ENCODE assay signal across 10 mouse cellular contexts in genomic region chr9:59182490-59182889, GRCm38 (mm10).
A peak's percentile ranks its signal among the peaks of the same experiment; 100 is the strongest.
DNase-seq lines count a peak whose midpoint lies in the region; ATAC-seq and TF ChIP-seq lines count a peak whose summit lies in the region.
"Had no signal": no experiment of that assay in that cellular context is flagged by ENCODE, and none has a peak within 500 bp of the region (broad histone marks: within the 10 kb centered on the region; RNA-seq: fewer than 3 reads in every experiment).

No protein-coding gene starts in this region.

- no peaks in the 10 kb centered on the region for H3K4me1 ChIP-seq in hindbrain, embryonic 16.5 days (ENCODE audit: control insufficient read depth, insufficient read depth, low read depth, low read length)

- H3K9me3 ChIP-seq in hindbrain, embryonic 16.5 days (ENCODE audit: control insufficient read depth, low read length): no peaks in the 10 kb centered on the region

- H3K27ac ChIP-seq in gastrocnemius, adult 2 months: no peak overlapping the region
- no peak overlapping the region for H3K27ac ChIP-seq in hindbrain, embryonic 16.5 days (ENCODE audit: low read depth, low read length)

- H3K9ac ChIP-seq in hindbrain, embryonic 16.5 days (ENCODE audit: low read depth, low read length): no peak overlapping the region

- no peak for ATAC-seq in hindbrain, embryonic 16.5 days

- H3K4me3 ChIP-seq in gastrocnemius, adult 2 months: no peak overlapping the region
- no peak overlapping the region for H3K4me3 ChIP-seq in hindbrain, embryonic 16.5 days (ENCODE audit: low read length)

- DNase-seq in gastrocnemius, adult 2 months: peak; percentile 56
- no peak for DNase-seq in gastrocnemius, adult 18-20 months (ENCODE audit: low spot score)
- peak; percentile 14 for DNase-seq in ovary, postnatal 14 days (ENCODE audit: low spot score)
- DNase-seq in ovary, adult 18-20 months (ENCODE audit: low spot score): no peak
- DNase-seq in left cerebral cortex, postnatal 14 days (ENCODE audit: low spot score in 2 of 2): peak; percentile 80
- peak; percentile 7 for DNase-seq in yolk sac, embryonic 10.5 days (ENCODE audit: low spot score)
- DNase-seq in heart, postnatal 25 days (ENCODE audit: low spot score): no peak
- DNase-seq: heart, postnatal 10 days; midbrain, embryonic 14.5 days had no signal

- H3K36me3 ChIP-seq in hindbrain, embryonic 16.5 days (ENCODE audit: control insufficient read depth, insufficient read depth, low read length): no peaks in the 10 kb centered on the region

- no peak overlapping the region for H3K4me2 ChIP-seq in hindbrain, embryonic 16.5 days (ENCODE audit: low read length)

- intact Hi-C loops in gastrocnemius, adult 2 months (cut with DNase I): no loop called here
- intact Hi-C loops in left cerebral cortex, postnatal 14 days (cut with DNase I): no loop called here
- intact Hi-C loops in heart, postnatal 25 days (cut with DNase I): no loop called here

- no peak for TF ChIP-seq CTCF in gastrocnemius, adult 2 months (IDR thresholded peaks at IDR 0.05)

- 76% methylated on average over 8 of the region's 8 CpGs for WGBS in hindbrain, embryonic 16.5 days

- no peaks in the 10 kb centered on the region for H3K27me3 ChIP-seq in hindbrain, embryonic 16.5 days (replicated peaks; ENCODE audit: control insufficient read depth, insufficient read depth, low read length)

Comparison
In these comparisons a context has a peak if more than half of its experiments do, and no peak if none do; other contexts are left out.
1. DNase-seq: peak in gastrocnemius, adult 2 months (single experiment), ovary, postnatal 14 days (single experiment), left cerebral cortex, postnatal 14 days (2 of 2) and yolk sac, embryonic 10.5 days (single experiment); none in gastrocnemius, adult 18-20 months (single experiment), ovary, adult 18-20 months (single experiment) and heart, postnatal 25 days (single experiment).